Mouse (Mus musculus): ENCODE results near the gene Cdh13.

Cdh13 gene

GRCm38 (mm10) chr8:119085022-119085421 lies 801.5 kb downstream of the Cdh13 start:
- DNase-seq (ENCODE audit: low spot score): no peak

DNA sequence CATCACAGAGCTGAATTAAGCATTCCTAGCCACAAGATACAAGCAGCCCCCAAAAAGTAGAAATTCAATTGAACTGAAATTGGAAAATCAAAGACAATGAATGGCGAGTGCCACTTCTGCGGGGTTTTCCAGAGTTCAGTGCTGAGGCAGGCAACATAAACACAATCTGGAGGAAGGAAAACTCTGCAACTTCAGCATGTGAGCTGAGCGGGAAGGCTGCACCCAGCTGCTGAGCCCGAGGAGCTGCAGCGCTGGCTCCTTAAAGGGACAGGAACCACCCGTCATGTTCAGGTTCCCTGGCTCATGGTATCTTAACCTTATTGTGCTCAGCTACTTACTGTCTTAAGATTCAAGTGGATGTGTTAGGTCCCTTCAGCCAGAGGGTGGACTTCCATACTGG lies 814.7 kb downstream of the Cdh13 start:
- no peak for DNase-seq (ENCODE audit: low spot score)

- DNase-seq (ENCODE audit: low spot score): no peak
Measured at GRCm38 (mm10) chr8:119102871-119103270, 819.3 kb downstream of the Cdh13 start.

DNA sequence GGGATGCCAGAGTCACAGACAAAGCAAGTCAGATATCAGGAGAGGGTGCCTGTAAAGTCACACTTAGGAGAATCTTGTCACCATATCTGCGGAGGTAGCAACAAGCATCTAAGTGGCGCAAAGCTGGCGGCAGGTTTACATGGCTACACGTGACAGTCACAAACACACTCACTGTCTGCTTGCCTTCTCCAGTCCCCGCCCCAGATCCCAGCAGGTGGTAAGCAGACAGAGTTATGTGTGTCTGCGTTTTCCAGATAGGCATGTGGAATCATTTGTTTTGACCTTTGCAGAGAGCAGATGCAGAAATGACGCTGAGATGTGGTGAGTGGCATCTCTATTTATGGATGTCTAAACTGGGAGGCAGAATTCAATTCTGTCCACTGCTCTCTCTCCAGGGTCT lies 826.1 kb downstream of the Cdh13 start:
- no peak for DNase-seq (ENCODE audit: low spot score)

GRCm38 (mm10) chr8:119112861-119113260 lies 829.3 kb downstream of the Cdh13 start:
- DNase-seq (ENCODE audit: low spot score): no peak

DNA sequence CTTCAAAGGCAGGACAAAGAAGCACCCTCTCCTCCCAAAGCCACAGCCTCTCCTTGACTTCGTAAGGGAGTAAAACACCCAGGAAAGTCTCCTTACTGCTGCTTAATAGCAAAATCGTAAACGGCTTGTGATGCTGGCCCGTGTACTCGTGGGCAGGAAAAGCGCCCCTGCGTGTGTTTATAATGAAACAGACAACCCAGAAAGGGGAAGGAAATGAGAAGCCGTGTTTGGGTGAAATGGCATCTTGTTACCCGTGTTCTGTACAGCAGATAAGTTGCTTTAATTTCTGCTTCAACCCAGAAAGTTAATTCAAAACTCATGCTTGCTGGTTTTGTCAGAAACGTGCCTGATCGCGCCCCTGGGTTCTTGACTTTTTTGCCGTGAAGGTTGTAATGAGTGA lies 837.7 kb downstream of the Cdh13 start:
- no peak for DNase-seq (ENCODE audit: low spot score)

DNA sequence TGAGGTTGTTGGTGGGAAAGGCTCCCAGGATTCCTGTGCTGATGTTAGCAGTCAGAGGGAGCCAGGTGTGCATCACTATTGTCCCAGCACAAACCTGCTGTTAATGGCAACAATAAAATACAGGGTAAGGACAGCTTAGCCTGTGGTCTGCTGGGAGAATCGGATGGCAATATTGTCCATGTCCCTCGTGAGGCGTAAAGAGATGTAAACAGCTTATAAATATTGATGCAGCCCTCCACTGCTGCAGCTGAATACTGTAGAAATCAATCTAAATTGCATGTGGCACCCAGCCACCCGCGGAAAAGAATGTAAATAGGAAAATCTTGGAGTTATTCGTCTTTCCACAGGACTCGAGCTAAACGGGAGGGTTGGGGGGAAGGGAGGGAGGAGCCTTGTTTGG lies 844.3 kb downstream of the Cdh13 start:
- DNase-seq (ENCODE audit: low spot score): no peak

DNA sequence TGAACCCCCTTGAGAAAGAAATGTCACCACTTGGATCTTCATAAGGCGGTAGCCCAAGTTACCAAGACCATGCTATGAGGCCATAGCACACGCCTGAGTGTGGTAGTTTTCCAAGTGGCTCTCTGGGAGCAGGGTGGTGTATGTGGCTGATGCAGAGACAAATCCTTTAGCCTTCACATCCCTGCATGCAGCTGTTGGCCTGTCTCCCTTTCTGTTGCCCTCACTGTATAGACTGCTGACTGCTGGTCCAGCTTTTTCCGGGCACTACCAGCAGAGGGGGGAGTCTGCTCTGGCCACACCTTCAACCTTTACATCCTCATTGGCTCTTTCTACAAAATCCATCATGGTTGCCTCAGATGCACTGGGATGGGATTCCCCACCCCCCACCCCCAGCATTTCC lies 844.7 kb downstream of the Cdh13 start:
- DNase-seq (ENCODE audit: low spot score): no peak

DNA sequence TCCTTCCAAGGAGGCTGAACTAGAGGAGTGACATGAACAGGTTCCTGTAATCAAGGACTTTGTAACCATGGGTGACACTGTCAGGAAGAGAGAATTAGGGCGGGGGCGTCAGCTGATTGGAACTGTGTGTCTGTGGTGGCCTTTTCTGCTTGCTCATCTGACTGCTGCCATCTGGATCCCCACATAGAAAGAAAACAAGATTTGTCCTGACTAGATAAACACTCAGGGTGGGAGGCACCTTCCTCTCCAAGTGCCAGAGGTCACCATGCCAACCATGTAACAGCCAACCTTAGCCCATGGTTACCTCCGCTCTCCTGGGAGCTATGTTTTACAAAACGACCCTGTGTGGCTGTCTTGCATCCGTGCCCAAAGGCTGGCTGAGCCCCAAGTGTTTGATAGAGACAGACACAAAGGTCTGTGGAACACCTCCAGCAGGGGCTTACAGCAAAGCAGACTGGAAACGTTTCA lies 873.0 kb downstream of the Cdh13 start:
- no peak for DNase-seq (ENCODE audit: low spot score)

GRCm38 (mm10) chr8:119158628-119159027 lies 875.1 kb downstream of the Cdh13 start:
- DNase-seq (ENCODE audit: low spot score): no peak

DNA sequence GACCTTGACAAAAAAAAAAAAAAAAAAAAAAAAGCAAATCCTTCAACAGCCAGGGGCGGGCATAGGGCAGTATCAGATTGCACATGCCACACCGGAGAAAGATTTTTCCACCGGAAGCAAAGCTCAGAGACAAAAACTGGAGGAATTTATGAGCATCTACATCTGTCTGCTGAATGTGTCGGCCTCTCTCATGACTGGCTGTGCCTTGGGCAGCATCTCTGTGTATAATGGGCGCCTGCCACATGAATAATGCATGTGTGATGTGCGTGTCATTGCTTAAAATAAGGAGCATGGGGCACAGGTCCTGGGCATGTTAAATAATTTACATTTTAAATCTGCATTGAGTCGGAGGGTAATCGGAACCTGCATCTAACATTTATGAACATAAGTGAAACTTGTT lies 876.3 kb downstream of the Cdh13 start:
- no peak for DNase-seq (ENCODE audit: low spot score)

DNA sequence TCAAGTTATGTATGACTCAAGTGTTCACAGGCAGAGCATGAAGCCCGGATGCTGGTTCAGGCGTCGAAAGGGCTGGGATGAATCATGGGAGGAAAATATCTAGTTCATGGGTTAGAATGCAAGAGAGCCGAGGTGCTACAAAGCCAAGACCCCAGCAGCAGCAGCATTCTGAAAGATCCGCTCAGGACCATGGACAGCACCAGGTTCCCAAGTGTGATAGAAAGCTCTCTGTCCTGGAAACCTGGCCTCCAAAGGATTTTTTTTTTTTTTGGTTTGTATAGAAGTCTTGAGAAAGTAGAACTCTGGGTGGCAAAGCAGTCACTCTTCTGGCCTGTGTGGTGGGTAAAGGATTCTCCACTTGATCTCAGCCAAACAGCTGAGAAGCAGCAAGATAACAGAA lies 880.5 kb downstream of the Cdh13 start:
- no peak for DNase-seq (ENCODE audit: low spot score)

GRCm38 (mm10) chr8:119177226-119177935 lies 893.8 kb downstream of the Cdh13 start:
- no peak for DNase-seq (ENCODE audit: low spot score)

GRCm38 (mm10) chr8:119180626-119181025 lies 897.1 kb downstream of the Cdh13 start:
- DNase-seq (ENCODE audit: low spot score): peak; percentile 44

- peak; percentile 23 for DNase-seq (ENCODE audit: low spot score)
Measured at GRCm38 (mm10) chr8:119195695-119196094, 912.2 kb downstream of the Cdh13 start.

- DNase-seq (ENCODE audit: low spot score): peak; percentile 2
Measured at GRCm38 (mm10) chr8:119196486-119197150, 913.1 kb downstream of the Cdh13 start.

DNA sequence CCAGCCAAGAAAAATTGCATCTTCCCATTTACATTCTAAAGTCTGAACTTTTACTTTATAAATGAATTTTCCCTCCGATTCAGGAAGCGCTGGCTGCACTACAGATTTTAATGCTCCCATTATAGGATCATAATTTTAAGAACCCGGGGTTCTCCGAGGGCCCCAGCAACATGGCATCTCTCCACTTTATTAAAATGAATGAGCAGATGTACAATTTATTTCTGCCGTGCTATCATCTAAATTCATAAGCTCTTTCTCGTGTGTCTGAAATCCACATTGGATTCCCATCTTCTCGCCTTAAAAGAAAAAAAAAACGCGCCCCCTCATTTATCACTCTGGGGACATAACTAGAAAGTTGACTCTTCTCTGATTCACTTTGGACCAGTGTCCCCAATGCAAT lies 925.0 kb downstream of the Cdh13 start:
- no peak for DNase-seq (ENCODE audit: low spot score)

DNA sequence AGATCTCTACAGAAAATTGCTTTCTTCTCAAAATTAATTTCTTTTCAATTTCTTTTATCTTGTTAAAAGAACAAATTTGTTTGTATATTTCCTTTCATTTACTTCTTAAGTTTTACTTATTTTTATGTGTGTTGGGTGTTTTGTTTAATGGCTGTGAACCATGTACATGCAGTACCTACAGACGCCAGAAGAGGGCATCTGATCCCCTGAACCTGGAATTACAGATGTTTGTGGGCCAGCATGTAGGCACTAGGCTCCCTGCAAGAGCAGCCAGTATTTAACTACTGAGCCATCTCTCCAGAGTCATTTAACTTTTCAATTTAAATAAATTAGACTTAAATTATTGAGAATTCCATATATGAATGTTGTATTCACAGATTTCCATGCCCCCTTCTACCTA lies 941.0 kb downstream of the Cdh13 start:
- peak; percentile 34 for DNase-seq (ENCODE audit: low spot score)

DNA sequence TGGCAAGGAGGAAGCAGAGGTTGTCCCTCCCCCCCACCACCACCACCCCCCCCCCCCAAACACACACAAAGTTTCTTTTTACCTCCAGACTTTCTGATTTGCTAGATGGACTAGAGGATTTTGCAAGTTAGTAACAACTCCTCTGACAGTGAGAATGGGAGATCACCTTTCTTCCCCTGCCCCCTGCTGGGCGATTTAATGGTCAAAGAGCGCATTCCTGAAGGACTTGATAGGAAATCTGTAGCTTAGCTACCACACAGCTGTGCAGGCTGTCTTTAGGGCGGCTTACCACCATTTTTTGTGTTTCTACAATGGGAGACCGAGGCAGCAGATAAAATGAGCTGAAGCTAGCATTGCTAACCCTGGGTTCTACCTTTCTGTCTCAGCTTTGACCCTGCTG lies 961.6 kb downstream of the Cdh13 start:
- DNase-seq (ENCODE audit: low spot score): no peak

DNA sequence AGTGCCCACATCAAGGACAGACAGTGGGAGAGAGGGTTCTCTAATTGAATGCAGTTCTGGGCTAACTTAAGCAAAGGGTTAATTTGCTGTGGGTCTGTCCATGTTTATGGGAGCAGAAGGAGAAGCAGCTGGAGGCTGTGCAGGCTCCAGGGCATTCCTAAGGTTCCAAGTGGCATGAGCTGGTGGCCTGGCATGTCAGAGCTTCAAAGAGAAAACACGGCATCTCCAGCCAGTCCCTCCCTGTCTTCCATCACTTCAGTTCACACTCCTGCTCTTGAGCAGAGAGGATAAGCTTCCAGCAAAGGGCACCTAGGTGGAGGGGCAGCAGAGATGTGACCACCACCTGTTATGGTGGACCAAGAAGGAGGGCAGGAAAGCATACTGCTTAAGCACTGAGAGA lies 962.1 kb downstream of the Cdh13 start:
- no peak for DNase-seq (ENCODE audit: low spot score)

GRCm38 (mm10) chr8:119254358-119254757 lies 970.8 kb downstream of the Cdh13 start:
- DNase-seq (ENCODE audit: low spot score): no peak

DNA sequence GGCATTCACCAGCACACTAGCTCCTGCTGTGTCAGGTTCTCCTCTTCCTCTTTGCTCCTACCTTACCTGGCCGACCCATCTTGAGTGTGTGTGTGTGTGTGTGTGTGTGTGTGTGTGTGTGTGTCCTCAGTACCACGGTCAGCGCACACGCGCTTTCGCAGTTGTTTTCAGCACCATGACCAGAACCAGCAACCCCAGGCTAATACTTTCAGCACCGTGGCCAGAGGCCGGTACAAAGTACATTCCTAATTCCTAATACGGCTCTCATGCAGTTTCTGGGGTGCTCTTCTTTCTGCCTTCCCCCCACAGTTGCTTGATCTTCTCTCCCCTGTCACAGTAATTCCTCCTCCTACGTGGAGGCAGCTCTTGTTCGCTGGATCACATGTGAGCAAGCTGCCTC lies 975.1 kb downstream of the Cdh13 start:
- no peak for DNase-seq (ENCODE audit: low spot score)

GRCm38 (mm10) chr8:119263750-119264149 lies 980.2 kb downstream of the Cdh13 start:
- no peak for DNase-seq (ENCODE audit: low spot score)

- DNase-seq (ENCODE audit: low spot score): no peak
Measured at GRCm38 (mm10) chr8:119266304-119266703, 982.8 kb downstream of the Cdh13 start.
